Mouse (Mus musculus) retina, adult 2 months (tissue): ENCODE measurements around the gene Plcd4.
A peak's percentile ranks its signal among the peaks of the same experiment; 100 is the strongest.

Experiments
- DNase-seq: peaks from one replicate; pipeline ENCODE4 v3.0.0-alpha.2; 2012; ENCODE audit warnings: low read depth, low spot score

Gene Plcd4

DNA sequence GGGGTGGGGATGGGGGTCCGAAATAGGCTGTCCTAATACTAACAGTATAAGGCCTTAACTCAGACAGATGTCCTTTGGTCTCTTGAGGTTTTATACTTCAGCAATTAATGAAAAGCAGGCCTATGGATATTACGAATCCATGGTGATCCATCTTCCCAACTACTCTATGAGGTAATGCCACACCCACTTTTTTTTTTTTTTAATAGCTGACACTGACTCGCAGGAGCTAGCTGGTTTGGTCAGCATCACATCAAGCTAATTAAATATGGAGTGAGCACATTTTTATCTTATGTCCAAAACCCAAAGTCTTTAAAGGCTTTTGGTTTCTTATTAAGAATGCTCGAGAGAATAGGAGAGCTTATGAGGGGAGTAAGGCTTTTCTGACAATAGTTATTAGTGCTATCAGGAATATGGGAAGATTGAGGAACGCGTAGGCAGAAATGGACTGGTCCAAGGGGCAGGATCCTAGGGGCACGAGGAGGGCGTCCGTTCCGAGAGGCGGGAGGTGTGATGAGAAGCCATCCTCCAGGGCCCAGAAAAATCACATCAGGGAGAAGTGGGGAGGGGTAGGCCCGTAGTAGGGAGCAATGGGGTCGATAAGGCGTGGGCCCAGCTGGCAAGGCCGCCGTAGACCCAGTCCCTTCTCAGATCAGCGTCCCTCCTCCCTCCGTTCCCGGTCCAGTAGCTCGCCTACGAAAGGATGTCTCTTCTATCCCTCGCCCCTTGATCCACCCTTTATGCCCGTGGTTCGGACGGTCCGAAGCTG is 58.0 kb downstream of the Plcd4 start:
- DNase-seq, result no peak

DNA sequence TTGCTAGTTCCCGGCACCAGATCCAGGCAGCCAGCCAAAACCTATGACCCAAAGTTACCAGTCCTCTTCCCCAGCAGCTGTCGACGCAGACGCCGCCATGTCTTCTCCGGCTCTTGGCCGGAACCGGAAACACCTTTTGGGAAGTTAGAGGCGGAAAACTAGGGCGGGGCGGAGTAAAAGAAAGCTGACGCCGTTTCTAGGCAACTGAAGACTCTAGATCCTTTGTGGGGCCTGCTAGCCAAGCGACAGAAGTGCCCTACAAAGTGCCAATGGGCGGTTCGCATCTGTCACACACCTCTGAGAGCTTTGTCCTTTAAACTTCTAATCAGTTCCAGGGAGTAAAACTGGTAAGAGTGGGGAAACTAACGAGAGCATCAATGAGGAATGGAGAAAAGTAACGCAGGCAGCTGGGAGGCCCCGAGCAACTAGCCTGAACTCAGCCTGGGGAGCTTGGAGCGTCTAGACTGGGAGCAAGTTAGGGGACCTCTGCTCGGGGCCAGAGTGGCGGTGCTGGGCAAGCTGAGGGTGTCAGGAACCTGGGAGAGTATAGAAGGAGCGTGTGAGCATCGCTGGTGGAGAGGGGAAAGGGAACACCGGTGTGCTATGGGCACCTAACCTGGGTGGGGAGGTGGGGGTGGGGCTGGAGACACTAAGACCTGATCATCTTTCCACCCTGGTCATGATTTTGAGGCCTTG is 58.7 kb downstream of the Plcd4 start, which contains the start of the genes Rnf25 and Stk36:
Gene Rnf25 (minus strand): TSS at position 131 of the 696 bp plus-strand sequence.
Gene Stk36 (plus strand): TSS at position 179 of the 696 bp plus-strand sequence.
- DNase-seq, result peak; percentile 79
